Mouse (Mus musculus) MEL (cell line): ENCODE data around the gene Cbx6. TPM values are rescaled to one million over a fixed set of nuclear protein-coding genes. Genes with fewer than 3 reads are reported as not detected.

Experiments used
- DNase-seq: peaks from one replicate; pipeline ENCODE4 v3.0.0; 2011; ENCODE audit warnings: low read depth, low spot score
- H3K27ac ChIP-seq: 2 replicates; pipeline ENCODE4 v1.5.1; 2012; ENCODE audit warnings: low read depth, mild to moderate bottlenecking, control low read depth, low read length, moderate library complexity; ENCODE audit not compliant: control insufficient read depth
- H3K27me3 ChIP-seq, 2 experiments: fragments of 150-350 bp in 1 of 2; sonication (generic) in 1 of 2; 2 replicates each; pipeline ENCODE4 v1.6.1; 2012; ENCODE audit warnings: low read length in 2 of 2, mild to moderate bottlenecking in 2 of 2, improper control_type of control experiment in 1 of 2, moderate library complexity in 1 of 2; ENCODE audit not compliant: insufficient read depth in 2 of 2, control insufficient read depth in 1 of 2
- H3K36me3 ChIP-seq, 2 experiments: 2 replicates each; pipeline ENCODE4 v1.6.1; 2012 to 2014; ENCODE audit warnings: low read length in 2 of 2, improper control_type of control experiment in 1 of 2, inconsistent platforms in 1 of 2, mild to moderate bottlenecking in 1 of 2; ENCODE audit not compliant: insufficient read depth in 2 of 2, control insufficient read depth in 1 of 2
- H3K4me1 ChIP-seq, 2 experiments: fragments of 150-350 bp in 1 of 2; sonication (generic) in 1 of 2; 2 replicates each; pipeline ENCODE4 v1.6.1; 2012; ENCODE audit warnings: low read length in 2 of 2, improper control_type of control experiment in 1 of 2, mild to moderate bottlenecking in 1 of 2; ENCODE audit not compliant: insufficient read depth in 2 of 2, control insufficient read depth in 1 of 2
- H3K4me3 ChIP-seq, 2 experiments: fragments of 150-350 bp in 1 of 2; sonication (generic) in 1 of 2; 2 replicates each; pipeline ENCODE4 v1.5.1; 2012; ENCODE audit warnings: low read depth in 2 of 2, low read length in 2 of 2, mild to moderate bottlenecking in 2 of 2, moderate library complexity in 2 of 2, control low read depth in 1 of 2, improper control_type of control experiment in 1 of 2; ENCODE audit not compliant: control insufficient read depth in 1 of 2, insufficient read depth in 1 of 2
- H3K79me2 ChIP-seq: 2 replicates; pipeline ENCODE4 v1.6.1; 2012; ENCODE audit warnings: mild to moderate bottlenecking, low read length, moderate library complexity; ENCODE audit not compliant: control insufficient read depth, poor library complexity, insufficient read depth
- H3K9ac ChIP-seq: 2 replicates; pipeline ENCODE4 v1.6.1; 2012; ENCODE audit warnings: low read depth, mild to moderate bottlenecking, control low read depth, low read length, moderate library complexity; ENCODE audit not compliant: control insufficient read depth, poor library complexity, severe bottlenecking
- H3K9me3 ChIP-seq: fragments of 150-350 bp; sonication (generic); replicated peaks from 2 replicates; pipeline ENCODE4 v1.6.1; 2012; ENCODE audit warnings: mild to moderate bottlenecking, low read length, improper control_type of control experiment, moderate library complexity; ENCODE audit not compliant: insufficient read depth
- BHLHE40 ChIP-seq: IDR thresholded peaks from 2 replicates; pipeline ENCODE4 v1.6.1; 2012; ENCODE audit warnings: low read depth, mild to moderate bottlenecking, inconsistent platforms, low read length, improper control_type of control experiment, borderline replicate concordance
- CHD1 ChIP-seq: IDR thresholded peaks from 2 replicates; pipeline ENCODE4 v1.6.1; 2012; ENCODE audit warnings: low read depth, mild to moderate bottlenecking, inconsistent platforms, low read length, improper control_type of control experiment
- CHD2 ChIP-seq: IDR thresholded peaks from 2 replicates; pipeline ENCODE4 v1.6.1; 2011; ENCODE audit warnings: low read length, improper control_type of control experiment
- CTCF ChIP-seq, 3 experiments: IDR thresholded peaks in 2 of 3; conservative IDR thresholded peaks in 1 of 3; 2 replicates each; pipeline ENCODE4 v1.5.1; 2011 to 2012; ENCODE audit warnings: low read length in 3 of 3, low read depth in 2 of 3, mild to moderate bottlenecking in 2 of 3, improper control_type of control experiment in 1 of 3, inconsistent platforms in 1 of 3, mixed read lengths in 1 of 3, moderate library complexity in 1 of 3; ENCODE audit not compliant: control insufficient read depth in 1 of 3, insufficient read depth in 1 of 3, poor library complexity in 1 of 3, severe bottlenecking in 1 of 3
- E2F4 ChIP-seq: IDR thresholded peaks from 2 replicates; pipeline ENCODE4 v1.6.1; 2011; ENCODE audit warnings: low read depth, low read length, improper control_type of control experiment, borderline replicate concordance
- EP300 ChIP-seq, 2 experiments: IDR thresholded peaks; 2 replicates each; pipeline ENCODE4 v1.6.1; 2011; ENCODE audit warnings: improper control_type of control experiment in 2 of 2, low read length in 2 of 2, low read depth in 1 of 2, mild to moderate bottlenecking in 1 of 2
- ETS1 ChIP-seq: IDR thresholded peaks from 2 replicates; pipeline ENCODE4 v1.6.1; 2012; ENCODE audit warnings: low read depth, mild to moderate bottlenecking, inconsistent platforms, low read length, improper control_type of control experiment, moderate library complexity
- GATA1 ChIP-seq: IDR thresholded peaks from 2 replicates; pipeline ENCODE4 v1.6.1; 2011; ENCODE audit warnings: low read depth, low read length, improper control_type of control experiment
- KAT2A ChIP-seq: conservative IDR thresholded peaks from 2 replicates; pipeline ENCODE4 v1.6.1; 2012; ENCODE audit warnings: low read depth, low read length, improper control_type of control experiment, inconsistent platforms
- MAFK ChIP-seq: IDR thresholded peaks from 2 replicates; pipeline ENCODE4 v1.6.1; 2011; ENCODE audit warnings: low read depth, mild to moderate bottlenecking, low read length, improper control_type of control experiment, borderline replicate concordance
- MAZ ChIP-seq: IDR thresholded peaks from 2 replicates; pipeline ENCODE4 v1.6.1; 2012; ENCODE audit warnings: low read depth, mild to moderate bottlenecking, inconsistent platforms, low read length, improper control_type of control experiment
- MYB ChIP-seq: IDR thresholded peaks from 2 replicates; pipeline ENCODE4 v1.6.1; 2011; ENCODE audit warnings: mild to moderate bottlenecking, low read depth, low read length, improper control_type of control experiment
- MYC ChIP-seq: IDR thresholded peaks from 2 replicates; pipeline ENCODE4 v1.6.1; 2011; ENCODE audit warnings: low read depth, mild to moderate bottlenecking, low read length, improper control_type of control experiment, moderate library complexity
- NELFE ChIP-seq: IDR thresholded peaks from 2 replicates; pipeline ENCODE4 v1.6.1; 2011; ENCODE audit warnings: low read depth, low read length, improper control_type of control experiment
- NRF1 ChIP-seq: IDR thresholded peaks from 2 replicates; pipeline ENCODE4 v1.6.1; 2014; ENCODE audit warnings: low read depth, mild to moderate bottlenecking, inconsistent platforms, low read length, improper control_type of control experiment, moderate library complexity; ENCODE audit not compliant: poor library complexity, insufficient read depth, severe bottlenecking
- POLR2A ChIP-seq, 2 experiments: IDR thresholded peaks; 2 replicates each; pipeline ENCODE4 v1.6.1; 2011 to 2012; ENCODE audit warnings: low read length in 2 of 2, mild to moderate bottlenecking in 2 of 2, control low read depth in 1 of 2, improper control_type of control experiment in 1 of 2, low read depth in 1 of 2, moderate library complexity in 1 of 2; ENCODE audit not compliant: control insufficient read depth in 1 of 2, insufficient read depth in 1 of 2, poor library complexity in 1 of 2
- RAD21 ChIP-seq: IDR thresholded peaks from 2 replicates; pipeline ENCODE4 v1.6.1; 2011; ENCODE audit warnings: mild to moderate bottlenecking, low read depth, low read length, improper control_type of control experiment
- RCOR1 ChIP-seq: IDR thresholded peaks from 2 replicates; pipeline ENCODE4 v1.6.1; 2012; ENCODE audit warnings: low read depth, mild to moderate bottlenecking, inconsistent platforms, low read length, improper control_type of control experiment
- SIN3A ChIP-seq: IDR thresholded peaks from 2 replicates; pipeline ENCODE4 v1.6.1; 2012; ENCODE audit warnings: low read length, improper control_type of control experiment, inconsistent platforms
- SMC3 ChIP-seq: IDR thresholded peaks from 2 replicates; pipeline ENCODE4 v1.6.1; 2011; ENCODE audit warnings: low read depth, low read length, improper control_type of control experiment
- TAL1 ChIP-seq: IDR thresholded peaks from 2 replicates; pipeline ENCODE4 v1.6.1; 2012; ENCODE audit warnings: mild to moderate bottlenecking, inconsistent platforms, low read length, moderate library complexity, mixed read lengths
- TBP ChIP-seq: IDR thresholded peaks from 2 replicates; pipeline ENCODE4 v1.8.0; 2011; ENCODE audit warnings: low read depth, low read length, improper control_type of control experiment
- TCF12 ChIP-seq: IDR thresholded peaks from 2 replicates; pipeline ENCODE4 v1.6.1; 2014; ENCODE audit warnings: low read depth, mild to moderate bottlenecking, inconsistent platforms, low read length, improper control_type of control experiment, moderate library complexity
- ZC3H11A ChIP-seq: IDR thresholded peaks from 2 replicates; pipeline ENCODE4 v1.6.1; 2012; ENCODE audit warnings: low read depth, mild to moderate bottlenecking, inconsistent platforms, low read length, improper control_type of control experiment
- ZKSCAN1 ChIP-seq: IDR thresholded peaks from 2 replicates; pipeline ENCODE4 v1.6.1; 2012; ENCODE audit warnings: low read depth, mild to moderate bottlenecking, inconsistent platforms, low read length, improper control_type of control experiment, moderate library complexity
- ZMIZ1 ChIP-seq: IDR thresholded peaks from 2 replicates; pipeline ENCODE4 v1.6.1; 2012; ENCODE audit warnings: low read depth, mild to moderate bottlenecking, inconsistent platforms, low read length, improper control_type of control experiment, moderate library complexity
- ZNF384 ChIP-seq: IDR thresholded peaks from 2 replicates; pipeline ENCODE4 v1.6.1; 2012; ENCODE audit warnings: low read depth, mild to moderate bottlenecking, inconsistent platforms, low read length, improper control_type of control experiment
- polyA plus RNA-seq, 2 experiments: library from polyadenylated mRNA; stranded (reverse) in 1 of 2; unstranded in 1 of 2; fragments of >175 nt in 1 of 2; fragments of >200 nt in 1 of 2; gene quantifications; 2 replicates each; pipeline versions ENCODE4 v1.2.1 to v1.2.4; 2012; ENCODE audit warnings: low replicate concordance in 2 of 2, low read depth in 1 of 2; ENCODE audit not compliant: insufficient read length in 2 of 2, insufficient read depth in 1 of 2, missing spikeins in 1 of 2
- total RNA-seq: library from RNA; depleted of rRNA; stranded (reverse); fragments of 300-350 nt; gene quantifications from 2 replicates; pipeline ENCODE4 v1.2.3, GENCODE M21; 2012

The Cbx6 gene
- total and polyA plus RNA-seq, 3 experiments = 25.1 to 43.6 TPM; not detected in 1

- H3K4me1 ChIP-seq = peaks cover 27 to 31% of the 10 kb centered on the region in 2 experiments
- peak; percentile 79 for DNase-seq
- TF ChIP-seq SMC3 = peak; percentile 37
- TF ChIP-seq MYB = no peak
- TF ChIP-seq NRF1 = no peak
- TF ChIP-seq EP300 (IDR thresholded peaks at IDR 0.05; ENCODE audit: low read depth in 1 of 2, low read length in 2 of 2) = no peak
- TF ChIP-seq MAFK = no peak
- peak; percentile 66 to 75 (median 67) for TF ChIP-seq CTCF (IDR thresholded peaks at IDR 0.05 in 2 of 3, conservative IDR thresholded peaks at IDR 0.05 in 1 of 3; ENCODE audit: control insufficient read depth in 1 of 3, insufficient read depth in 1 of 3, low read depth in 2 of 3, low read length in 3 of 3, poor library complexity in 1 of 3, severe bottlenecking in 1 of 3)
- TF ChIP-seq NELFE = no peak
- peak in 1 of 2 experiments; percentile 33; a peak in 1 of 4 replicates for TF ChIP-seq POLR2A (IDR thresholded peaks at IDR 0.05; ENCODE audit: control insufficient read depth in 1 of 2, insufficient read depth in 1 of 2, low read depth in 1 of 2, low read length in 2 of 2, poor library complexity in 1 of 2)
- TF ChIP-seq ZMIZ1 = no peak
- no peaks in the 10 kb centered on the region; the same call in 1 of the 2 replicates for H3K79me2 ChIP-seq
- H3K9me3 ChIP-seq = no peaks in the 10 kb centered on the region
- no peaks in the 10 kb centered on the region for H3K27me3 ChIP-seq
- H3K9ac ChIP-seq = no peak overlapping the region
- H3K27ac ChIP-seq = no peak overlapping the region
- no peak overlapping the region for H3K4me3 ChIP-seq
- peaks cover 0 to 27% of the 10 kb centered on the region in 2 experiments; a peak in 3 of 4 replicates for H3K36me3 ChIP-seq
Measured at GRCm38 (mm10) chr15:79825146-79825825, 9.2 kb downstream of the Cbx6 start.

- H3K36me3 ChIP-seq = peaks cover 0 to 27% of the 10 kb centered on the region in 2 experiments; a peak in 3 of 4 replicates
- TF ChIP-seq CTCF (IDR thresholded peaks at IDR 0.05 in 2 of 3, conservative IDR thresholded peaks at IDR 0.05 in 1 of 3; ENCODE audit: control insufficient read depth in 1 of 3, insufficient read depth in 1 of 3, low read depth in 2 of 3, low read length in 3 of 3, poor library complexity in 1 of 3, severe bottlenecking in 1 of 3) (no peak), POLR2A (IDR thresholded peaks at IDR 0.05; ENCODE audit: control insufficient read depth in 1 of 2, insufficient read depth in 1 of 2, low read depth in 1 of 2, low read length in 2 of 2, poor library complexity in 1 of 2) (peak in 1 of 2 experiments; percentile 42; a peak in 2 of 4 replicates), RCOR1 (no peak; the same call in 1 of the 2 replicates), ZKSCAN1 (no peak), NRF1 (no peak), MAZ (0 out of 2 replicates have a peak, but pooled peaks have one; percentile 35), CHD2 (no peak), E2F4 (no peak), MAFK (no peak), CHD1 (no peak), KAT2A (no peak), GATA1 (peak; percentile 57), ZC3H11A (no peak), ETS1 (peak; percentile 50), NELFE (peak; percentile 27; the same call in 1 of the 2 replicates), MYC (no peak), TCF12 (peak; percentile 74), ZMIZ1 (no peak), RAD21 (no peak), ZNF384 (peak; percentile 94), EP300 (IDR thresholded peaks at IDR 0.05; ENCODE audit: low read depth in 1 of 2, low read length in 2 of 2) (peak; percentile 67), BHLHE40 (no peak), SIN3A (peak; percentile 50), TBP (no peak), TAL1 (0 out of 2 replicates have a peak, but pooled peaks have one; percentile 27)
Measured at GRCm38 (mm10) chr15:79823588-79824280, 10.8 kb downstream of the Cbx6 start.

More at GRCm38 (mm10) chr15:79823588-79824280, 10.8 kb downstream of the Cbx6 start:
- Histone ChIP-seq H3K4me3 (peak overlapping the region; percentile 9 to 35; a peak in 2 of 4 replicates), H3K4me1 (peaks cover 27 to 31% of the 10 kb centered on the region in 2 experiments), H3K9ac (peak overlapping the region; percentile 29), H3K79me2 (no peaks in the 10 kb centered on the region; the same call in 1 of the 2 replicates), H3K27ac (peak overlapping the region; percentile 72), H3K27me3 (no peaks in the 10 kb centered on the region), H3K9me3 (no peaks in the 10 kb centered on the region)
- DNase-seq = peak; percentile 85
